Mouse (Mus musculus): ENCODE data around the gene N4bp2.
A peak's percentile ranks its signal among the peaks of the same experiment; 100 is the strongest.

N4bp2 gene

DNA sequence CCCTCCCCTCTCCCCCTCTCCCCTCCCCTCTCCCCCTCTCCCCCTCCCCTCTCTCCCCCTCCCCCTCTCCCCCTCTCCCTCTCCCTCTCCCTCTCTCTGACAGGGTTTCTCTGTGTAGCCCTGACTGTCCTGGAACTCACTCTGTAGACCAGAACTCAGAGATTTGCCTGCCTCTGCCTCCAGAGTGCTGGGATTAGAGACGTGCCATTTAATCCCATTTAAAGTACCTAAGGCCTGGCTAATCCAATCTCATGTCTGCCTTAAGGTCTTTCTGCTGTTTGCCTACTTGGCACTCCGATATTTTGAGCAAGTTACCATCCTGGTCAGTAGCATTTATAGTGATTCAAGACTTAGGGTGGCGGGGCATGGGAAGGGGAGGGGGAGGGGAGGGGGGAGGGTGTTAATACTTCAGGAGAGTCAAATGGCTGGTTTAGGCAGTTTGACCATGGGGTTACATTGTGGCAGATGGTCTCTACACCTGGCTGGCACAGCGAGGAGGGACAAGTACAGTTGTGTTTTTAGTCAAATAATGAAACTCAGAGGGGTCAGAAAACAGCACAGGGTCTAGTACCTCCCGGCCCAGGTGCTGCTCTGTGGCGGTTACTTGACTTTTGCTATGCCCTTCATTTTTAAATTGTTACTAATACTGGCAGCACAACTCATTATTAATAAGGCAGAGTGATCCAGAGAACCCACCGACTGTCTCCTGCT is 99.1 kb downstream of the N4bp2 start:
- DNase-seq (ENCODE audit: low read depth, low spot score): no peak

DNA sequence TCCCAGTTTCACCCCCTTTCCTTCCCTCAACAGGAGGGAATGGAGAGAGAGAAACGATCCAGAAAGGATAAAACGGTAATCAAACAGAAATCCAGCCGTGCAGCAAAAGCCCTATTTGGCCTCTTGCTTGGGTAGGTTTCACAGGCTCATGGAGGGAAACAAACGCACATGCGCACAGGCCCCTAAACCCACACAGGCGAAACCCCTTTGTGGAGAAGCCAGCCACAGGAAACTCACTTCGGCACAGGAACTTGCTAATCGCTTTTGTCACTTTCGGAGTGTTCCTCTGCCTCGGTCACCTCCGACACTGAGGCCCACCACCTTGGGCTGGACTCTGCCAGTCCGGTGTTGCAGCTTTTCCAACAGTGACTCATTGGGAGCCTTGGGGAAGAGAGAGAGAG is 100.0 kb downstream of the N4bp2 start:
- DNase-seq (ENCODE audit: low read depth, low spot score): peak; percentile 94

DNA sequence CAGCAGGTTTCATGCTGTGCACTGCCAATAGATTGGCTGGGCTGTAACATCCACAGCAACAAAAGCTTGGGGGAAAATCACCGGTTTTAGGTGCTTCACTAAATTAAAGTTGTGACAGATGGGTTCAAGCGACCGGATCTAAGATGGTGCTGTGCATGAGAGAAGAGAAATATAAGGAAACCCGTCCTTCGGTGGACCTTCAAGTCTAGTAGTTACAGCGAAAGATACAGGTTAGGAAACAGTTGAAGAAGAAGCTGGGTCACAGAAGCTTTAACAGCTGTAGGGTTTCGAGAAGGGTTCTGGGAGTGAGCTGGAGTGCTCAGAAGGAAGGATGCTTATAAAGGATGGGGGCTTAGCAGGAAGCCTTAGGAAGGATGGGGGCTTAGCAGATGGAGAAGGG is 101.2 kb downstream of the N4bp2 start:
- peak; percentile 37 for DNase-seq (ENCODE audit: low read depth, low spot score)

DNA sequence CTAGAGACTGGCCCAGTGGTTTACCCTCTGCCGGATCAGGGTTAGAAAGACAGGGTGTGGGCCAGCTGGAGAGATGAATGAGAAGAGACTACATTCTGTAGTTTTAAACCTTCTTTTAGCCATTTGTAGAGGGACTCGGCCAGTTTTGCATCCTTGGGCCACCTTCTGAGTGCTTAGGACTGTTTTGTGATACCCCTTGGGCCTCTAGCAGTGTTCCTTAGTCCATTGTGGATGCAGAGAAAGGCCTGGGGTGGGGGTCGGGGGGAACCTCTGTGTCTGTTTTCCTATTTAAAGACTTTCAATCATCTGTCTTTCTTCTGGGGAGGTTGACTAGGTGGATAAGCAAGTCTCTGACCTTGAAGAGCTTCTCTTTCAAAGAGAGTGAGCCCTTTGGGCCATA is 101.6 kb downstream of the N4bp2 start:
- peak; percentile 17 for DNase-seq (ENCODE audit: low read depth, low spot score)

DNA sequence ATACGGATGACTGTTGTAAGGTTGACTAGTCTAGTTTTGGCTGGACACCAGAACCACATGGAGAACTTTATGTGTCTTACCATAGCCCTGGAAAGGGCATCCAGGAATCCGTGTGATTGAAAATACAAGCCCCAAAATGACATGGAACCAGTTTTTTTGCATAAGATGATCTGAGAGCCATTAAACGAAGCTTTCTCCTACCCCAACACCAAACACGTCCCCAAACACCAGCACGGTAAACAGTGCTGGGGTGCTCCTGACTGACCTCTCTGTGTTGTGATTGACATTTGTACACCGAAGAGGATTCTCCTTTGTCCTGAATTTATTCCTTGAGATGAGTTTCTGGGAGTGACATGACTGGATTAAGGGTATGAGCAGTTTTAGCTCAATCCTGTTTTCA is 103.3 kb downstream of the N4bp2 start:
- no peak for DNase-seq (ENCODE audit: low read depth, low spot score)

DNA sequence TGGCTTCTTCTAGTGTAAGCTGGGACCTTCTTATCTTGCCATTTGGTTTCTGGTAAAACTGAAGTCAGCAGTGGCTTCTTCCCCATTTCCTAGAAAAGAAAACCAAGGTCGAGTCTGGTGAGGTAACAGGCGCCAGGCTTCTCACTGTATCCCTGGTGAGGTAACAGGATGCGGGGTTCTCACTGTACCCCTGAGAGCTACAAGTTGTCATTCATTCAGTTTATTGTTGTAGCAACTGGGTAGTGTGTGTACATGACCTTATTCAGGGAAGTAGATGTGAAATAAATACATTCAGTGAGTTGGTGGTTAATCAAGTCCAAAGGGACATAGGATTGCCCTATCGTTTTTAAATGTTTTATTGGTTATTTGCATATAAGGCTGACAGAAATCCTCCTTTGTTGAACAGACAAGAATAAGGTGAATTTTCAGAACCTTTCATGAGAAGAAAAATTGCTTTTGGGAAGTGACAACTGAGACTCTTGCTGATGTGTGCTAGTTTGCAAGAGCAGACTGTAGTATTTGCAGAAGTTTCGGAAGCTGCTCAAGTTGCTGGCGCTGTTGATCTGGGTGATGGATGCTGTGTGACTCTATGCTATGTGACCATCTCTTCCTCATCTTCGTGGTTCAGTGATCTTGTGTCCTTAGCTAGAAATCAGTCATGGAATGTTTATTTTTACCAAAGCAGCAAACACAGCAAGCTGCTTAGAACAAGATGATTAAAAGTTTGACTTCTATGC is 104.2 kb downstream of the N4bp2 start:
- DNase-seq (ENCODE audit: low read depth, low spot score): peak; percentile 76

DNA sequence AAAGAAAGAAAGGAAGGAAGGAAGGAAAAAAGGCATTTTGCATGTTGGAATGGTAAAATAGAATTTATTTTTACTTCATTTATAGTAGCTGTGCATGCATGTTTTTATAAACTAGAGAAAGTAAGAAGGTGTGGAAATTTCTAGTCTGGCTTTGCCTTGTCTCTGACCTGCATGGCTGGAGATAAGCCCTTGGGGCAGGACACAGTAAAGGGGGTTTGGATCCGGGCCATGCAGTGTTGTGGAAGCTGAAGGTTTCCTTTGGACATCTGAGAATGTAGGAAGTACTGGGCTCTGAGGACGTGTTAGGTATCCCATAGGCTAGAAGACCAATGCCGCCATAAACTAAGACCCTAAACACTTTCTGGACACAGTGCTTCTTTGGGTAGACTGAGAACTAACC is 105.1 kb downstream of the N4bp2 start:
- no peak for DNase-seq (ENCODE audit: low read depth, low spot score)

DNA sequence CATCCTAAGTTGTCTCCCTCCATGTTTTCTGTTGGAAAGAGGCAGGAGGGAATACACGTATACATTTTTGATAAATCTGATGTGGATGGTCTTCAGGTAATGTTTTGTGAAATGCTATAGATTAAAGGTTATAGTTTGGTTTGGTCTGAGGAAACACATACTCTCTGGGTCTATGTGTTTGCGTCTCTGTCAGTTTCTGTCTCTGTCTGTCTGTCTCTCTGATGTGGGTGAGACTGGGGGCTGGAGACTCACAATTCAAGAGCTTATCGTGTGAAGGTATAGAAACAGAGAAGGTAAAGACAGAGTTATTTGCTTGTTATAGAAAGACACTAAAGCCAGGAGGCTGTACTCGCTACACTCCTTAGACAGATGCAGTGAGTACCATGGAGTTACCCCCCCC is 106.3 kb downstream of the N4bp2 start:
- peak; percentile 64 for DNase-seq (ENCODE audit: low read depth, low spot score)

DNA sequence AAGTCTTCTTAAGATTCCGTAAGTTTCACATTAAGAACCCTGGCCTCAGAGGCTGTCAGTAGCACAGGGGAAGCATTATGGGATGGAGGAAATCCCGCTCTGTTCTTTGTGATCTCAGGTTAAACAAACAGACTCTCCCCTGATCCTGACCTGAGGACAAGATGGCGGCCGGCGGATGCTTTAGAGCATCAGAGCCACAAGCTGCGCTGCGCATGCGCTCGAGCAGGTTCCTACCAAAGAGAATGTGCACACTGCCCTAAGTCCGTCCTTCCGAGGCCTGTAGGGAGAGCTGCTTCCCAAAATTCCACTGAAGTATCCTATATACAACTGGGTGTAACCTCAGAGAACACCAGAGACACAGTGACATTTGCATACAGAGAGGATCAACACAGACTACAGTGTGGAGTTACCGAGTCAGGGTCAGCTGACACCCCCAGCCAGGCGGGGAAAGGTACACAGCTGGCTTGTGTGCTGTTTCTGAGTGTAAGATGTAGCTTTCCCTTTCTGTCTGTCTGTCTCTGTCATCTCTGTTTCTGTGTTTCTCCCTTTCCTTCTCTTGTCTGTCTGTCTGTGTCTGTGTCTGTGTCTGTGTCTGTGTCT is 108.1 kb downstream of the N4bp2 start:
- DNase-seq (ENCODE audit: low read depth, low spot score): peak; percentile 84

DNA sequence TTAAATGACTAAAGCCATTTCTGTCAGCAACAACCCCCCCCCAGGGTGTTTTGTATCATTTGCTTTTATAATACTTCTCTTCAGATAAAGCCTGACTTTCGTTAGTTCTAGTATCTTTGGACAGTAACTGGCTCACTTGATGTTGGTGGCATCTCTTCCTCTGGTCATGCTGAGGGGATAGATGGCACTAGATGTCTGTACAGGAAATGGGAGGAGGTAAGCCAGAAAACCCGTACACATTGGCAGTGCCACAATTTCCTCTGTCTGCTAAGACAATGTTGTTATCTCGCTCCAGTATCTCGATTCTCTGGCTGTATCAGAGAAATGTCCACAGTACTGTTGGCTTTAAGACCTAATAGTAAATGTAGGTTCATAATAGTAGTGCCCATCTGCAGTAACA is 109.9 kb downstream of the N4bp2 start:
- DNase-seq (ENCODE audit: low read depth, low spot score): peak; percentile 74

DNA sequence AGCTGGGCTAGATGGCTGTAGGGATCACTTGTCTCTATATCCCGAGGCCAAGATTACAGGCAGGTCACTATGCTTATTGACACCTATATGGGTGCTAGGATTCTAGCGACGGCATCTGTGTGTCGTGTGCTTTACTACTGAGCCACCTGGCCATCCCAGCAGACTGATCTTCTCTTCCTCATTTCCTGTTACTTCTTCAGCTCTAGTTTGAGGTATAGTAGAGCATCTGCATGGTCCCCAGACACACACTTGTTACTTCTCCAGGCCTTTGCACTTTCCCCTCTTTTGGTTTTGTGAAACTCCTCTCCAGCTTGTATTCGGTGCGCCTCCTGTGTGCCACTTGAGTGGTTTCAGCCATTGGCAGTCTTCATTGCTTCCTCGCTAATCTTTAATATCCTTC is 111.9 kb downstream of the N4bp2 start:
- DNase-seq (ENCODE audit: low read depth, low spot score): no peak

DNA sequence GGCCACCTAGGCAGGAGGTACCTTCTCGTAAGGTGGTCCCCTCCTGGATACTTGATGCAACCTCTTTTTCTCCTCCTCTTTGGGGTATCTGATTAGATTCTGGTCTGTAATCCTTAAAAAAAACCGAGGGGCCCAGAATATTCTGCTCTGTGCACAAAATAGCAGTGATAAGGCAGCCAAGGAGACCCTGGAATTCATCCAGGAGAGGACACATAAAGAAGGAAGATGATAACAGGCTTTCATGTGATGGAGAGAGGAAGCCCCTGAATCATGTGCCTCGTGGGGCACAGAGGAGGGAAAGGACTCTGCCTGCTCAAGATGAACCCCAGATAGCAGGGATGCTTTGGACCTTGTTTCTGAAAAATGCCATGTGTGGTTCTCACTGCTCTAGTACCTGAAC is 115.0 kb downstream of the N4bp2 start:
- no peak for DNase-seq (ENCODE audit: low read depth, low spot score)
